Mouse (Mus musculus): ENCODE data around the gene Ostc. TPM values are rescaled to one million over a fixed set of nuclear protein-coding genes. Genes with fewer than 3 reads are reported as not detected.

Ostc gene
- polyA plus RNA-seq, 1 experiment: 25.4 TPM

DNA sequence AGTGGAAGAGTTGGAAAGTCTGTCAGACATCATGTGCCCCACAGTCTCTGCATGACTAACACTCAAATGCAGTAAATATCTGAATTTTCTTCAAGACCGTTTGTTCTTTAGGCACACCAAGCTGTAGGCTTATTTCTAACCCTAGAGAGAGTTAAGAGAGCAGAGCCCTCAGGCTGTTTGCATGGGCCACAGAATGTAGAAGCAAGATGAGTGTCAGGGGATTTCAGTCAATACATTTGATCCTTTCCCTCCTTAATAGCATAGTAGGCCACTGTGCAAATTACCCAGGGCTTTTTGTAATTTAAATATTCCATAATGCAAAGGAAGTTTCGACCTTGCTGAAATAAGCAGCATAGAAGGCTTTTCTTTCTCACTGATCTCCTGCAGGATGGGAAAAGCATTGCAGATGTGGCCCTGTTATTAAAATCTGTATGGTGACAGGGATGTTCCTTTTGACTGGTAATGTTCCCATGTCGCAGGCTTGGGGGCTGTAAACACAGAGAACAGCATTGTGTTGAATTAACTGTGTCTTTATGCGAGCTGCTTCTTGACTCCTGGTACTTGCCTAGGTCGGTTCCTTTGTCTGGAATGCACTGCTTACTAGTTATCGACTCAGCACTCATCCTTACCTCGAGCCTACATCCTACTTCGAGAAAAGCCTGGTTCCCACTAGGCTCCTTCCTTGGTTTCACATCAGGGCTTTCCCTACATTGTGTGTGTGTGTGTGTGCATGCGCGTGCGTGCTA, 13.7 kb upstream of the Ostc start:
- H3K4me3 ChIP-seq (ENCODE audit: insufficient read depth, low read depth, low read length): no peak overlapping the region
- no peak overlapping the region for H3K27ac ChIP-seq (replicated peaks; ENCODE audit: low read depth, low read length)
- no peaks in the 10 kb centered on the region for H3K4me1 ChIP-seq (ENCODE audit: control insufficient read depth, insufficient read depth, insufficient read length, low read length)

- Histone ChIP-seq H3K4me3 (ENCODE audit: insufficient read depth, low read depth, low read length) (no peak overlapping the region), H3K4me1 (ENCODE audit: control insufficient read depth, insufficient read depth, insufficient read length, low read length) (no peaks in the 10 kb centered on the region), H3K27ac (replicated peaks; ENCODE audit: low read depth, low read length) (no peak overlapping the region)
These were observed 11.0 kb upstream of the Ostc start for GRCm38 (mm10) chr3:130720225-130720624.

GRCm38 (mm10) chr3:130718871-130719270, 9.6 kb upstream of the Ostc start:
- Histone ChIP-seq H3K4me1 (ENCODE audit: control insufficient read depth, insufficient read depth, insufficient read length, low read length) (no peaks in the 10 kb centered on the region), H3K27ac (replicated peaks; ENCODE audit: low read depth, low read length) (no peak overlapping the region), H3K4me3 (ENCODE audit: insufficient read depth, low read depth, low read length) (no peak overlapping the region)

- H3K27ac ChIP-seq (replicated peaks; ENCODE audit: low read depth, low read length): no peak overlapping the region
- H3K4me3 ChIP-seq (ENCODE audit: insufficient read depth, low read depth, low read length): no peak overlapping the region
- H3K4me1 ChIP-seq (ENCODE audit: control insufficient read depth, insufficient read depth, insufficient read length, low read length): no peaks in the 10 kb centered on the region
These were observed 7.3 kb upstream of the Ostc start for GRCm38 (mm10) chr3:130716555-130716954.

DNA sequence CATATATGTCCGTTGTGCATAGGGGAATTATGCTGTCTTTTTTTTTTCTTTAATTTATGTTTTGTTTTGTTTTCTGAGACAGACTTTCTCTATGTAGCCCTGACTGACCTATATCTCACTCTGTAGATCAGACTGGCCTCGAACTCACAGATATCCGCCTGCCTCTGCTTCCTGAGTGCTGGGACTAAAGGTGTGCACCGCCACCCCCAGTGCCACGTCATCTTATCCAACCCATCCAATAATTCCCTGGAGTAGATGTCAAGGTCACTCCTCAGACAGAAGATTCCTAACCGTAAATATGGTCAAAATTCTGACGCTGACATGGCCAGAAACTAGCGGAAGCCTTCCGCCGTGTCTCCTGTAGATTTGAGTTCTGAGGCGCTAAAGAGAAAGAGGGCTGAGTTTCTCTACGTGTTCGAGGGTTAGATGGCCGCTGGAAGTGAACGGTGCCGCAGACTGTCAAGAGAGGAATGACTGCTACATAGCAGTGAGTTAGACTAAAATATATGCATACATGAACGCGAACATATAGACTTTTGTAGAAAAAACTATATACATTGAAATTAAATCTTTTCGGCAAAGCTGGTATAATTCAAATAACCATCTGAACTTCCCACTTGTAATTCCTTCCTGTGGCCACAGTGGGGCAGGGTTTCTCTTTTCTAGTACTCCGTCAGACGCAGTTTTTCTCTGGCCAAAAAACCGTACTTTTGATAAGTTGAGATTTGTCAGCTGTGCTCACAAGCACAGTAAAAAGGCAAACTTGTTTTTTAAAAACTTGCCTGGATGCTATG, 5.7 kb upstream of the Ostc start:
- no peaks in the 10 kb centered on the region for H3K4me1 ChIP-seq (ENCODE audit: control insufficient read depth, insufficient read depth, insufficient read length, low read length)
- peak overlapping the region; percentile 61 for H3K4me3 ChIP-seq (ENCODE audit: insufficient read depth, low read depth, low read length)
- H3K27ac ChIP-seq (replicated peaks; ENCODE audit: low read depth, low read length): peak overlapping the region; percentile 65

DNA sequence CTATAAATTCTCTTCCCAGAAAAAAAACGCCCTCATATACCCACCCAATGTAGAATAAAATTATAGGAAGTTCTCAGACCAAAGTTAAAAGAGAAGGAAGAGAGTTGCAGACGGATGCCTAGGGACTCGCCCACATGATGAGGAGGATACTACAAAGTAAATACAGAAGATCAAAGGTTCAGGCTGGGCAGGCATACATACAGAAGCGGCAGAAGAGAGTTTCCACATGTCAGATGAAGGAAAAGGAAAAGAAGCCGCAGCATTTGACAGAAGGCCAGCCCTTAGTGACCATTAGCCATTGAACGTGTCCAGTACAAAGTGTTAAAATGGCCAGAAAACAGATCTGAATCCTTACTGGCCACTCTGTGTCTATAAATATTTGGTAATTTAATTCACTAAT, 3.6 kb upstream of the Ostc start:
- H3K4me1 ChIP-seq (ENCODE audit: control insufficient read depth, insufficient read depth, insufficient read length, low read length): peaks cover 2% of the 10 kb centered on the region; the same call in 1 of the 2 replicates
- no peak overlapping the region for H3K27ac ChIP-seq (replicated peaks; ENCODE audit: low read depth, low read length)
- H3K4me3 ChIP-seq (ENCODE audit: insufficient read depth, low read depth, low read length): no peak overlapping the region

GRCm38 (mm10) chr3:130710103-130710502, 859 bp upstream of the Ostc start:
- Histone ChIP-seq H3K27ac (replicated peaks; ENCODE audit: low read depth, low read length) (no peak overlapping the region), H3K4me3 (ENCODE audit: insufficient read depth, low read depth, low read length) (no peak overlapping the region), H3K4me1 (ENCODE audit: control insufficient read depth, insufficient read depth, insufficient read length, low read length) (peaks cover 2% of the 10 kb centered on the region; the same call in 1 of the 2 replicates)

DNA sequence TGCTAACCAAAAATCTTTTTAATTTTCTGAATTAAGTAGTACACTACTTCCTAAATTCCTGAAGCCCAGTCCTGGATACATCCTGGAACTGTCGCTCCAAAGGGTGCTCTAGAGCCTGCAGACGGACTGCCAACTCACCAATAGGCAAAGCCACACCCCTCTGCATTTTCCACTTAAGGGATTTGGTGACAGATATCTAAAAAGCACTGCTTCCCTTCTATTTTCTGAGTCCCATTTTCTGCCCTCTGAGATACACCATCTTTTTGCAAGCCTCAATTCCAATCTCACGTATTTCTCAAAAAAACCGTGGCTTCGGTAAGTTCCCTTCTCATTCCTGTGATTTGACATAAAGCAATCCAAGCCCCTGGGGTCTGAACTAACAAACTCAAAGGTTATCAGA, 715 bp downstream of the Ostc start:
- Histone ChIP-seq H3K4me1 (ENCODE audit: control insufficient read depth, insufficient read depth, insufficient read length, low read length) (peaks cover 2% of the 10 kb centered on the region; the same call in 1 of the 2 replicates), H3K4me3 (ENCODE audit: insufficient read depth, low read depth, low read length) (peak overlapping the region; percentile 99), H3K27ac (replicated peaks; ENCODE audit: low read depth, low read length) (peak overlapping the region; percentile 70; the same call in 1 of the 2 replicates)

DNA sequence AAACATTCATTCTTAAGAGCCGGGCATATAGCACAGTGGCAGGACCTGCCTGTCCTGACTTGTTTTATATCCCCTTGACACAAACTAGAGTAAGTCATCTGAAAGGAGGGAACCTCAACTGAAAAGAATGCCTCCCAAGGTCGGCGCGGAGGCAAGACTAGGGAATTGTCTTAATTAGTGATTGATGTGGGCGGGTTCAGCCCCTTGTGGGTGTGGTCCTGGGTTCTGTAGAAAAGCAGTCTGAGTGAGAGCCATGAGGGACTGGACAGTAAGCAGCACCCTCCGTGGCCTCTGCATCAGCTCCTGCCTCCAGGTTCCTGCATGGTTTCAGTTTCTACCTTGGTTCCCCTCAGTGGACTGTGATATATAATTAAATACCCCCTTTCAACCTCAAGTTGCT, 7.0 kb downstream of the Ostc start:
- no peak overlapping the region for H3K27ac ChIP-seq (replicated peaks; ENCODE audit: low read depth, low read length)
- H3K4me3 ChIP-seq (ENCODE audit: insufficient read depth, low read depth, low read length): no peak overlapping the region
- no peaks in the 10 kb centered on the region for H3K4me1 ChIP-seq (ENCODE audit: control insufficient read depth, insufficient read depth, insufficient read length, low read length)

DNA sequence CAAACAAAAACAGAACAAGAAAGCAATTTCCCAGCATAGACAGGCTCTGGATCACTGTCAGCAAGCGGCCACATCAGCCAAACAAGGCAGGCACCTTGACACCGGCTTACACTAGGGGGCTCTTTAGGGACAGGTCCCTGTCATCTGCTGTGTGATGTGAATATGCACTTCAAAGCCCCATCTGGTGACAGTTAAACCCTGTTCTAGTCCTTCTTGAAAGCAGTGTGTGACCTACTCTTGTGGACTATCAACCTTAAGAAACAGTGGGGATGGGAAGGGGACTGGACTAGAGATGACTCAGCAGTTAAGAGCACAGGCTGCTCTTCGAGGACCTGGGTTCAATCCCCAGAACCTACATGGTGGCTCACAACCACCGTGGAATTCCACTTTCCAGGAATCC, 11.6 kb downstream of the Ostc start:
- Histone ChIP-seq H3K4me3 (ENCODE audit: insufficient read depth, low read depth, low read length) (no peak overlapping the region), H3K27ac (replicated peaks; ENCODE audit: low read depth, low read length) (no peak overlapping the region), H3K4me1 (ENCODE audit: control insufficient read depth, insufficient read depth, insufficient read length, low read length) (no peaks in the 10 kb centered on the region)

DNA sequence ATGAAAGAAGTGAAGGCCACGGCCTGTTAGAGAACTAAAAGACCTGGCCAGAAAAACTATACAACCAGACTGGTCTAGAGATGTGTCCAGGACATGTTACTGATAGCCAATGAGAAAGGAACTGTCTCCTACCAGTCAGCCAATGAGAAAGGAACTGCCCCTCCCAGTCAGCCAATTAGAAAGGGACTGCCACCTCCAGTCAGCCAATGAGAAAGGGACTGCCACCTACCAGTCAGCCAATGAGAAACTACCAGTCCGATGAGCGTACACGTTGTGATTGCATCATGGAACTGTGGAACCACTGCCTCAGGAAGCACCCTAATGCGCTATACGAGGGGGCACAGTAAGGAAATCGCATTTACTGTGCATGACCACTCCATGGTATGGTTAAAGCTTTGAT, 14.5 kb downstream of the Ostc start:
- H3K4me3 ChIP-seq (ENCODE audit: insufficient read depth, low read depth, low read length): no peak overlapping the region
- H3K27ac ChIP-seq (replicated peaks; ENCODE audit: low read depth, low read length): no peak overlapping the region
- no peaks in the 10 kb centered on the region; the same call in 1 of the 2 replicates for H3K4me1 ChIP-seq (ENCODE audit: control insufficient read depth, insufficient read depth, insufficient read length, low read length)

- no peak overlapping the region for H3K4me3 ChIP-seq (ENCODE audit: insufficient read depth, low read depth, low read length)
- no peak overlapping the region for H3K27ac ChIP-seq (replicated peaks; ENCODE audit: low read depth, low read length)
These were observed 15.1 kb downstream of the Ostc start for GRCm38 (mm10) chr3:130694041-130694593.

GRCm38 (mm10) chr3:130691596-130692170, 17.6 kb downstream of the Ostc start:
- Histone ChIP-seq H3K4me3 (ENCODE audit: insufficient read depth, low read depth, low read length) (peak overlapping the region; percentile 60), H3K4me1 (ENCODE audit: control insufficient read depth, insufficient read depth, insufficient read length, low read length) (no peaks in the 10 kb centered on the region; the same call in 1 of the 2 replicates), H3K27ac (replicated peaks; ENCODE audit: low read depth, low read length) (peak overlapping the region; percentile 77)

More at GRCm38 (mm10) chr3:130694041-130694593, 15.1 kb downstream of the Ostc start:
- no peaks in the 10 kb centered on the region; the same call in 1 of the 2 replicates for H3K4me1 ChIP-seq (ENCODE audit: control insufficient read depth, insufficient read depth, insufficient read length, low read length)

- Histone ChIP-seq H3K27ac (replicated peaks; ENCODE audit: low read depth, low read length) (peak overlapping the region; percentile 77), H3K4me1 (ENCODE audit: control insufficient read depth, insufficient read depth, insufficient read length, low read length) (no peaks in the 10 kb centered on the region; the same call in 1 of the 2 replicates), H3K4me3 (ENCODE audit: insufficient read depth, low read depth, low read length) (peak overlapping the region; percentile 60)
These were observed 18.2 kb downstream of the Ostc start for GRCm38 (mm10) chr3:130690834-130691595.

Measured in brown adipose tissue, adult 24 weeks (tissue).